Mouse (Mus musculus): ENCODE measurements around the gene Lpin1.

The Lpin1 gene

GRCm38 (mm10) chr12:16618512-16619274 lies 7.9 kb upstream of the Lpin1 start:
- peak; percentile 44 to 74 for DNase-seq (ENCODE audit: low spot score in 2 of 2)

GRCm38 (mm10) chr12:16615738-16616137 lies 5.0 kb upstream of the Lpin1 start:
- no peak for DNase-seq (ENCODE audit: low spot score in 2 of 2)

GRCm38 (mm10) chr12:16614556-16614955 lies 3.8 kb upstream of the Lpin1 start:
- no peak for DNase-seq (ENCODE audit: low spot score in 2 of 2)

- no peak for DNase-seq (ENCODE audit: low spot score in 2 of 2)
These were observed 5.1 kb downstream of the Lpin1 start for GRCm38 (mm10) chr12:16605624-16606023.

GRCm38 (mm10) chr12:16602271-16602670 lies 8.5 kb downstream of the Lpin1 start:
- DNase-seq (ENCODE audit: low spot score in 2 of 2), result no peak

GRCm38 (mm10) chr12:16600374-16600773 lies 10.4 kb downstream of the Lpin1 start:
- DNase-seq (ENCODE audit: low spot score in 2 of 2), result no peak

- no peak for DNase-seq (ENCODE audit: low spot score in 2 of 2)
These were observed 11.4 kb downstream of the Lpin1 start for GRCm38 (mm10) chr12:16599359-16599758.

- no peak for DNase-seq (ENCODE audit: low spot score in 2 of 2)
These were observed 17.0 kb downstream of the Lpin1 start for GRCm38 (mm10) chr12:16593761-16594160.

- DNase-seq (ENCODE audit: low spot score in 2 of 2), result no peak
These were observed 17.8 kb downstream of the Lpin1 start for GRCm38 (mm10) chr12:16593014-16593413.

GRCm38 (mm10) chr12:16592451-16592850 lies 18.3 kb downstream of the Lpin1 start:
- DNase-seq (ENCODE audit: low spot score in 2 of 2), result no peak

- peak; percentile 49 to 79 for DNase-seq (ENCODE audit: low spot score in 2 of 2)
These were observed 19.1 kb downstream of the Lpin1 start for GRCm38 (mm10) chr12:16591453-16592200.

GRCm38 (mm10) chr12:16589966-16590365 lies 20.8 kb downstream of the Lpin1 start:
- no peak for DNase-seq (ENCODE audit: low spot score in 2 of 2)

GRCm38 (mm10) chr12:16589204-16589949 lies 21.4 kb downstream of the Lpin1 start:
- DNase-seq (ENCODE audit: low spot score in 2 of 2), result peak; percentile 84 to 91

- DNase-seq (ENCODE audit: low spot score in 2 of 2), result no peak
These were observed 22.2 kb downstream of the Lpin1 start for GRCm38 (mm10) chr12:16588396-16589042.

- DNase-seq (ENCODE audit: low spot score in 2 of 2), result no peak
These were observed 23.0 kb downstream of the Lpin1 start for GRCm38 (mm10) chr12:16587767-16588166.

GRCm38 (mm10) chr12:16587111-16587510 lies 23.7 kb downstream of the Lpin1 start:
- DNase-seq (ENCODE audit: low spot score in 2 of 2), result no peak

GRCm38 (mm10) chr12:16584964-16585363 lies 25.8 kb downstream of the Lpin1 start:
- DNase-seq (ENCODE audit: low spot score in 2 of 2), result no peak

- DNase-seq (ENCODE audit: low spot score in 2 of 2), result no peak
These were observed 26.6 kb downstream of the Lpin1 start for GRCm38 (mm10) chr12:16584035-16584682.

GRCm38 (mm10) chr12:16583313-16583712 lies 27.5 kb downstream of the Lpin1 start:
- no peak for DNase-seq (ENCODE audit: low spot score in 2 of 2)

- no peak for DNase-seq (ENCODE audit: low spot score in 2 of 2)
These were observed 30.5 kb downstream of the Lpin1 start for GRCm38 (mm10) chr12:16580306-16580705.

GRCm38 (mm10) chr12:16577665-16578233 lies 33.0 kb downstream of the Lpin1 start:
- DNase-seq (ENCODE audit: low spot score in 2 of 2), result peak in 1 of 2 experiments; percentile 49
